Mouse (Mus musculus): ENCODE data around the gene Pak2. TPM values are rescaled to one million over a fixed set of nuclear protein-coding genes. Genes with fewer than 3 reads are reported as not detected.

Pak2 gene
- polyA plus RNA-seq, 2 experiments: 6.7 to 9.1 TPM

DNA sequence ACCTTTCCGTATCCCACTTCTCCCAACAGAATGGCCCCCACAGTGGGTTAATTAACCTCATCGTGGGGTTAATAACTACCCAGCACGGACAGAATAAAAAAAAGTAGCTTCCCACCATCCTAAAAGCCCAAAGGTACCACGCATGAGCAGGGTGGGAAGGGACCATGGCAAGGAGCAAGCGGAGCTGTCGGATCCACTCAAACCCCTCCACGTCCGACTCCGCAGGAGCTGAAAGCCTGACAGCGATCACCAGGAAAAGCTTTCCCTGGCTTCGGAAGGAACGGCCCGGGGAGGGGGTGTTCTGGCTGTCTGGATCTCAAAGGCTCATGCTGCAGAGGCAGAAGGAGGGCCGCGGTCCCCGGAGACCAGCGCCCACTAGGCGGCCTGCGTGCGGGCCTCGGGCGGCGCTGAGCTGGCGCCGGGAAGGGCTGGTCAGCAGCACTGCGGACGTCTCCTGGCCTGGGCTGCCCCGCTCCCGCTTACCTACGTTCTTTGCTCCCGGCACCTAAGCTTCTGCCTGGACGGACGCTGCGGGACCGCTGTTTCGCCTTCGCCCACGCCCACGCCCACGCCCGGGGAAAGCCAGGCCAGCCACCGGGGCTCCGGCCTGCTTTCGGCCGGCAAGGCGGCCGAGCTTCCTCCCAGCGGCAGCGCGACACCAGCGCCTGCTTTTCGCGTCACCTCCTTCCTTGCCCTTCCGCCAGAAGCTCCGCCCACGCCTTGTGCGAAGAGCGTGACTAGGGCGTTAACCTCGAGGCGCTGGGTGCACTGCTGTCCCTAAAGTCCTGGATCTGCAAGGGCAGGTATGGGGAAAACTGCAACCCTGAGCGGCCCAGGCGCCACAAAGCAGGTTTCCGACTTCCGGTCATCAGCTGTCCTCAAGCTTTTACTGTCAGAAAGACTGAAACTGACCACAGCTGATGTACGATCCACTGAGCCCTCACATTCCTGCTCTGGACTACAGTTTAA, 76.3 kb downstream of the Pak2 start, which contains the start of gene Senp5:
TSS of gene Senp5 (minus strand) at position 779 of the 969 bp plus-strand sequence.
- H3K4me1 ChIP-seq (replicated peaks; ENCODE audit: control insufficient read depth in 2 of 2, insufficient read depth in 2 of 2, low read length in 1 of 2): peaks cover 9 to 16% of the 10 kb centered on the region in 2 experiments; a peak in 3 of 4 replicates
- peak; percentile 94 for ATAC-seq (ENCODE audit: insufficient read depth)
- WGBS (ENCODE audit: insufficient replicate concordance): under 1% methylated on average over 66 of the region's 66 CpGs

GRCm38 (mm10) chr16:31996371-31996770, 82.8 kb downstream of the Pak2 start:
- WGBS (ENCODE audit: insufficient replicate concordance): 78% methylated on average over 5 of the region's 5 CpGs
- H3K9me3 ChIP-seq (ENCODE audit: control insufficient read depth, low read length): no peaks in the 10 kb centered on the region
- H3K27me3 ChIP-seq (ENCODE audit: control insufficient read depth, insufficient read depth, low read length): no peaks in the 10 kb centered on the region
- H3K36me3 ChIP-seq (replicated peaks; ENCODE audit: control insufficient read depth, insufficient read depth, low read depth): peaks cover 3% of the 10 kb centered on the region
- TF ChIP-seq CTCF (IDR thresholded peaks at IDR 0.05; ENCODE audit: low read depth) (no peak), EP300 (IDR thresholded peaks at IDR 0.05; ENCODE audit: low read depth) (no peak)
- H3K9ac ChIP-seq (replicated peaks): no peak overlapping the region
- ATAC-seq (ENCODE audit: insufficient read depth): peak; percentile 31; the same call in 1 of the 2 replicates
- H3K4me2 ChIP-seq (ENCODE audit: low read depth): no peak overlapping the region
- DNase-seq (ENCODE audit: low read depth in 3 of 3, low spot score in 3 of 3): no peak
- no peak overlapping the region for H3K27ac ChIP-seq
- no peak overlapping the region for H3K4me3 ChIP-seq (ENCODE audit: insufficient read depth in 1 of 2, low read depth in 2 of 2, low read length in 2 of 2)
- peaks cover 0 to 4% of the 10 kb centered on the region in 2 experiments; a peak in 1 of 4 replicates for H3K4me1 ChIP-seq (replicated peaks; ENCODE audit: control insufficient read depth in 2 of 2, insufficient read depth in 2 of 2, low read length in 1 of 2)

More for the DNA sequence above, 76.3 kb downstream of the Pak2 start, which contains the start of gene Senp5:
- Histone ChIP-seq H3K27ac (peak within 1 kb of the TSS; percentile 42), H3K4me3 (ENCODE audit: insufficient read depth in 1 of 2, low read depth in 2 of 2, low read length in 2 of 2) (peak within 1 kb of the TSS; percentile 76 to 82), H3K9ac (replicated peaks) (peak within 1 kb of the TSS; percentile 88), H3K27me3 (ENCODE audit: control insufficient read depth, insufficient read depth, low read length) (no peaks in the 10 kb centered on the region), H3K9me3 (ENCODE audit: control insufficient read depth, low read length) (no peaks in the 10 kb centered on the region), H3K4me2 (ENCODE audit: low read depth) (peak within 1 kb of the TSS; percentile 78), H3K36me3 (replicated peaks; ENCODE audit: control insufficient read depth, insufficient read depth, low read depth) (no peaks in the 10 kb centered on the region; the same call in 1 of the 2 replicates)
- DNase-seq (ENCODE audit: low read depth in 3 of 3, low spot score in 3 of 3): peak; percentile 83 to 92 (median 87)
- TF ChIP-seq EP300 (IDR thresholded peaks at IDR 0.05; ENCODE audit: low read depth): no peak
- TF ChIP-seq CTCF (IDR thresholded peaks at IDR 0.05; ENCODE audit: low read depth): peak; percentile 41

- no peak for TF ChIP-seq CTCF (IDR thresholded peaks at IDR 0.05; ENCODE audit: low read depth)
- no peak for TF ChIP-seq EP300 (IDR thresholded peaks at IDR 0.05; ENCODE audit: low read depth)
- DNase-seq (ENCODE audit: low read depth in 3 of 3, low spot score in 3 of 3) (no peak), ATAC-seq (ENCODE audit: insufficient read depth) (no peak)
- H3K27ac ChIP-seq: no peak overlapping the region
- no peak overlapping the region for H3K4me2 ChIP-seq (ENCODE audit: low read depth)
- peaks cover 0 to 4% of the 10 kb centered on the region in 2 experiments; a peak in 1 of 4 replicates for H3K4me1 ChIP-seq (replicated peaks; ENCODE audit: control insufficient read depth in 2 of 2, insufficient read depth in 2 of 2, low read length in 1 of 2)
- H3K36me3 ChIP-seq (replicated peaks; ENCODE audit: control insufficient read depth, insufficient read depth, low read depth): peaks cover 11% of the 10 kb centered on the region
- H3K27me3 ChIP-seq (ENCODE audit: control insufficient read depth, insufficient read depth, low read length): no peaks in the 10 kb centered on the region
- no peak overlapping the region for H3K9ac ChIP-seq (replicated peaks)
- no peaks in the 10 kb centered on the region for H3K9me3 ChIP-seq (ENCODE audit: control insufficient read depth, low read length)
- H3K4me3 ChIP-seq (ENCODE audit: insufficient read depth in 1 of 2, low read depth in 2 of 2, low read length in 2 of 2): no peak overlapping the region
These were observed 85.2 kb downstream of the Pak2 start for GRCm38 (mm10) chr16:31993946-31994345.

DNA sequence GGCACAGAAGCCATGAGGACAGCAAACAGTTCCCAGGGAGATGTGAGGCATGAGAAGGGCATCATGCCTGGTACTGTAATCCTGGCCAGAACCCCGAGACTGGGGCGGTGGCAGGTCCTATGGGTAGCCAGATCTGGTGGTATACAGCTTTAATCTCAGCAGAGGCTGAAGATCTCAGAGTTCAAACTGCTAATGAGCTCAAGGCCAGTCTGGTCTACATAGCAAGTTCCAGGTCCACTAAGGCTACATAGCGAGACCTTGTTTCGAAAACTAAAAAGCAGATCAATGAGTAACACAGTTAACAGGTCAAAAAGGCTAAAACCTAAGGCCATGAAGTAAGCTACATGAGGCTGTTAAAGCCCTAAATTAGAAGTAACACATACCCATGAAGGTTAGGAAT, 85.9 kb downstream of the Pak2 start:
- ATAC-seq (ENCODE audit: insufficient read depth): no peak
- Histone ChIP-seq H3K9ac (replicated peaks) (no peak overlapping the region), H3K4me1 (replicated peaks; ENCODE audit: control insufficient read depth in 2 of 2, insufficient read depth in 2 of 2, low read length in 1 of 2) (peaks cover 0 to 2% of the 10 kb centered on the region in 2 experiments; a peak in 1 of 4 replicates), H3K27me3 (ENCODE audit: control insufficient read depth, insufficient read depth, low read length) (no peaks in the 10 kb centered on the region), H3K4me3 (ENCODE audit: insufficient read depth in 1 of 2, low read depth in 2 of 2, low read length in 2 of 2) (no peak overlapping the region), H3K4me2 (ENCODE audit: low read depth) (no peak overlapping the region), H3K9me3 (ENCODE audit: control insufficient read depth, low read length) (no peaks in the 10 kb centered on the region), H3K36me3 (replicated peaks; ENCODE audit: control insufficient read depth, insufficient read depth, low read depth) (peaks cover 11% of the 10 kb centered on the region), H3K27ac (no peak overlapping the region)
- DNase-seq (ENCODE audit: low read depth in 3 of 3, low spot score in 3 of 3): no peak
- 83% methylated on average over 4 of the region's 4 CpGs for WGBS (ENCODE audit: insufficient replicate concordance)
- TF ChIP-seq CTCF (IDR thresholded peaks at IDR 0.05; ENCODE audit: low read depth) (no peak), EP300 (IDR thresholded peaks at IDR 0.05; ENCODE audit: low read depth) (no peak)

DNA sequence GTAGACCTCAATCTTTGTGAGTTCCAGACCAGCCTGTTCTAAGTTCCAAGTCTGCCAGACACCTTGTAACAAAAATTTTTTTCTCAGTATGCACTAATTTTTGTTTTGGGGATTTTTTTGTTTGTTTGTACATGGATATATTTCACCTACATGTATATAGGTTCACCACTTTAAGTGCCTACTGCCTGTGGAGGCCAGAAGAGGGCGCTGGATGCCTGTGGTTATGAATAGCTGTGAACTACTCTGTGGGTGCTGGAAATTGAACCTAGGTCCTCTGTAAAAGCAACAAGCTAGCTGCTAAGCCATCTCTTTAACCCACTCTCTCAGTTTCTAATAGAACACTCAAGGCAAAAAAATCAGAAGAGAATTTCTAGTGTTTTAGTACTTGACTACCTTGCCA, 87.1 kb downstream of the Pak2 start:
- 36% methylated on average over 1 of the region's 1 CpGs for WGBS (ENCODE audit: insufficient replicate concordance)
- DNase-seq (ENCODE audit: low read depth in 3 of 3, low spot score in 3 of 3) (no peak), ATAC-seq (ENCODE audit: insufficient read depth) (no peak)
- no peak overlapping the region for H3K27ac ChIP-seq
- no peak overlapping the region for H3K4me2 ChIP-seq (ENCODE audit: low read depth)
- H3K36me3 ChIP-seq (replicated peaks; ENCODE audit: control insufficient read depth, insufficient read depth, low read depth): peaks cover 11% of the 10 kb centered on the region
- no peaks in the 10 kb centered on the region; a peak in 1 of 4 replicates for H3K4me1 ChIP-seq (replicated peaks; ENCODE audit: control insufficient read depth in 2 of 2, insufficient read depth in 2 of 2, low read length in 1 of 2)
- no peak overlapping the region for H3K4me3 ChIP-seq (ENCODE audit: insufficient read depth in 1 of 2, low read depth in 2 of 2, low read length in 2 of 2)
- H3K27me3 ChIP-seq (ENCODE audit: control insufficient read depth, insufficient read depth, low read length): no peaks in the 10 kb centered on the region
- H3K9ac ChIP-seq (replicated peaks): no peak overlapping the region
- no peaks in the 10 kb centered on the region for H3K9me3 ChIP-seq (ENCODE audit: control insufficient read depth, low read length)
- TF ChIP-seq EP300 (IDR thresholded peaks at IDR 0.05; ENCODE audit: low read depth) (no peak), CTCF (IDR thresholded peaks at IDR 0.05; ENCODE audit: low read depth) (peak; percentile 38; the same call in 1 of the 2 replicates)
